Mouse (Mus musculus) heart, postnatal 25 days (tissue): ENCODE data around the gene Eipr1. TPM values are rescaled to one million over a fixed set of nuclear protein-coding genes. Genes with fewer than 3 reads are reported as not detected.

Experiments used
- DNase-seq: peaks from one replicate; pipeline ENCODE4 v3.0.0; 2022; ENCODE audit warnings: low spot score
- intact Hi-C: fragments of 180-260 bp; cut with DNase I; formaldehyde crosslinking; loops from one replicate; pipeline ENCODE4 v1.15.1; 2025
- total RNA-seq, 2 experiments: library from RNA; stranded (reverse); gene quantifications; 2 replicates each; pipeline ENCODE4 v1.2.3; 2021

Eipr1 gene
- total RNA-seq, 2 experiments from 2014 or later = 8.5 to 9.4 TPM

DNA sequence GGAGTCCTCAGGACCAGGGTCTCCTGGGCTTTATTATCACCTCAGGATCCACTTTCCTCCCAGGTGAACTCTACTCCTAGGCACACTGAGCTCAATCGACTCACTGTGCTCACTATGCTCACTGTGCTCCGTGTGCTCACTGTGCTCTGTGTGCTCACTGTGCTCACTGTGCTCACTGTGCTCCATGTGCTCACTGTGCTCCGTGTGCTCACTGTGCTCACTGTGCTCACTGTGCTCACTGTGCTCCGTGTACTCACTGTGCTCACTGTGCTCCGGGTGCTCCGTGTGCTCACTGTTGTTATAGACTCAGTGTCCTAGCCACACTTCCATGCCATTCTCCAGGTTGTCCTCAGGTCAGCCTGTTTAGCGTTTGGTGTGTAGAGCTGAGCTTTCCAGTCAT lies 18.4 kb downstream of the Eipr1 start:
- intact Hi-C loops = no loop called here
- DNase-seq = no peak

DNA sequence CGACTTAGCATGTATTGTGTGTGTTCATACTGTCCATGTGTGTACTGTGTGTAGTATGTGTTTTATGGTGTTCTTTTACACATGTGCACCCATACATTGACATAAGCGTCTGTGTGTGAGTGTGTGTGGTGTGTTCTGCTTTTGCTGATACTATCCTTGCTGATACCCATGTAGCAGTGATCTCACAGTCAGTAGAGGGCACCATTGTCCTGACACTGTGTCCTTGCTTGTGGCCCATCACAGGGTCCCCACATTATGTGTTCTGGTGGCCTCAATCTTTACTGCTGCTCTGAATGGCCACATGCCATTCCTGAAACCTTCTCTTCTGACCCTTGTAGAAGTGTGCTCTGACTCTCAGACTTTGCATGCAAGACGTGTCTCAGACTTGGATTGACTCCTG lies 22.2 kb downstream of the Eipr1 start:
- no peak for DNase-seq
- intact Hi-C loops = no loop called here

DNA sequence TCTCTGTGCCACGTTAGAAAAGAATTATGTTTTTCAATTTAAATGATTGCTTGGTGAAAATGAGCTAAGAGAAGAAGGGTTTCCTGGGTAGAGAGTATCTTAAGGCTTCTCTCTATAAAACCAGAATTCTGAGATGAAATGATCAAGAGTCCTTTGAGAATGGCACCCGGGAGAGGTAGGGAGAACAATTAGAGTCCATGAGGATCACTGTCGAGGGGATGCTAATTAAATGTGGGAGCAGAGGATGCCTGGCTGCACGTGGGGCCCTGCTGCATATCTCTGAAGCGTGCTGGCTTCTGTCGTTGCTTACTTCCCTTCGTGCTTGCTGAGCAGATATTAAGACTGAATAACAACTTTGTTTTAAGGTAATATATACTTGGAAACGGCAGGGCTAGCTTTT lies 23.5 kb downstream of the Eipr1 start:
- DNase-seq = no peak
- intact Hi-C loops = no loop called here

DNA sequence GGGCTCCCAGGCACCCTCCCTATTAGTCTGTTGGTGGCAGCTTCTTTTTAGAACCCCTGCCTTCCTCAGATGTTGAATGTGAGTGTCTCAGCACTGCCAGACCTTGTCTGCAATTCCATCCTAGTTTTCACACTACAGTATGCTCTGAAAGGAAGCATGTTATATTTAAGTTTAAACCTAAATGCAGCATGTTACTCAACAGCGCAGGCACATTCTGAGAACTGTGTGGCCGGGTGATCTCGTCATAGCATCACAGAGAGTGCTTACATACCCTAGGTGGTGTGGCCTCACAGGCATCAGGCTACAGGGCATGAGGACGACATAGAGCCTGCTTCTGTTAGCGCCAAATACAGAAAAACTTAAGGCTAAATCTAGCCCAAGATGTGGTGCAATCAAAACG lies 24.0 kb downstream of the Eipr1 start:
- DNase-seq = no peak
- intact Hi-C loops = no loop called here

DNA sequence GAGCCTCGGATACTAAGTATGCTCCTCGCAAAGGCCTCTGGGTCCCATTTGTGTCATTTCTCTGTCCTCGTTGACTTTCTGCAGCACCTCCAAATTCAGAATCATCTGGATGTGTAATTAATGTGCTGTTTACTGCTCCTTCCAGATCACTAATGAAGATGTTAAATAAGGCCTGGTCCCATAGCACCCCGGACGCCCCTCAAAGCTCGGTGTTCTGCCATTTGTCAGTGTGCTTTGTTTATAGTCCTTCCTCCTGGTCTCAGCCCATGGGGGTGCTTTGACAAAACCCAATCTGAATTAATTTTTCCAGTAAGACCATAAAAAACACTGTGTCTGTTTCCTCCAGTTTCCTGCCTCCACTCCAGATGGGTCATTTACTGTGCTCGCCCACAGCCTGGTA lies 28.6 kb downstream of the Eipr1 start:
- no peak for DNase-seq
- intact Hi-C loops = no loop called here

DNA sequence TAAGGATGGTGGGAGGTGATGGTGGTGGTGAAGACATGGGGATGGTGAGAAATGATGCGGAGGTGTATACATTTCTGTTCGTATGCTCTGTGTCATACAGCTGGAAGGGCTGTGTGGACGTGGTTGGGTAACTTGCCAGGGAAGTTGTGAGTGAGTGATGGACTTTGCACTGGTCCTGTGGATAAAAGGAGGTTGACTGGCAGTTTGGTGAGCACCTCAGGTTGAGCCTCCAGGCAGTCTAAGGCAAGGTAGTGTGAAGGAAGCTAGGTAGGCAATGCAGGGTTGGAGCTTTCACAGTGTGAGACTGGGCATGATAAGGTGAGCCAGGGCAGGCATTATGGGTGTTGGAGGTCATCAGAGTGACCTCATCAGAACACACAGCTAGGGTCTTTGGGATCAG lies 31.0 kb downstream of the Eipr1 start:
- no peak for DNase-seq
- intact Hi-C loops = no loop called here

DNA sequence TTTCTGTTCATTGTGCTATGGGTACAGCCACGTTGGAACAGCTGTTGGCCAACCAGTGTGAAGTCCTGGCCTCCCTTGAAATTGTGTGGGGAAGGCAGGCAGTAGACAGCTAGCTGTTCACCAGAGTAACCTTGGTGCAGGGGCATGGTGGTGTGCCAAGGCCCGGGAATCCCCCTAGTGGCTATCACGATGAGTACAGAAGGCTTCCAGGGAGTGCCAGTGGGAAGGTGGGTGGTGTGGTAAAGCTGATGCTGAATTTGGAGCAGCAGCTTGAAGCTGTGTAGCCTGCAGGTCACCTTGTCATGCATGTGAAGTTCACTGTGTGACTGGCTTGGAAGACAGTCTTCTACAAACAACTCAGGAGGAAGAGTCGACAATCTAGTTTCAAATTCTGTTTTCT lies 32.8 kb downstream of the Eipr1 start:
- intact Hi-C loops = no loop called here
- no peak for DNase-seq

DNA sequence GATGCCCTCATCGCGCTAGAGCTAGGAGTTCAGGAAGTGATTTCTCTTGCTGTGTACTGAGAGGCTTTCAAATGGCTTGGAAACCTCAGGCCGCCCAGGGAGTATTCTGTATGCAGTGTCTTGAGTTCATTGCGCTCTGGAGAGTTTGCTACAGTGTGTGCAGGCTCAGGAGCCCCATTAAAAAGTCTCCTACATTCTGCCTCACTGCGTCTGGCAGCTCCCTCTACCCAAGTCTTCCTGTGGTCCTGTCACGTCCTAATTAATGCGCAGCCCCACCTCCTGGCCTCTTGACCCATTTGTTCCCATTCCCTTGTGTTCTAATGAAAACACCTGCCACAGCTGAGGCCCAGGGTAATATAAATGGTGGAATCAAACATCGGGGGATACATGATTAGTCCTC lies 33.3 kb downstream of the Eipr1 start:
- no peak for DNase-seq
- intact Hi-C loops = no loop called here

DNA sequence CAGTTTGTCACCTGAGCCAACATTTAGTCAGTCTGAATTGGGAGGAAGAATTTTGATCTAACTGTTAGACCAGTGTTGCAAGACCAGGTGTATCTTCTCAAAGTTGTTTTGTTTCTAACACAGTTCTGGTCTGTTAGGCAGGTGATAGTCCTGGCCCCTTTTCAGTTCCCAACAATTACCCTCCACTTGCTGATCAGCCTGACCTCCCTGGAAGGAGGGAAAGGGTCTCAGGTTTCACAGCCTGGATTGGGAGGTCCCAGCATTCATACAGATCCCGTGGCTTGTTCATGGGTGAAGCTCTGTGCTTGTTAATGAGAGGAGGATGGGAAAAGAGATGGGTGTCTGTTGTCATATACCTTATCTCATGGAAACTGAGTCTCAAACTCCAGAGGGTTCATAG lies 33.7 kb downstream of the Eipr1 start:
- intact Hi-C loops = no loop called here
- no peak for DNase-seq

DNA sequence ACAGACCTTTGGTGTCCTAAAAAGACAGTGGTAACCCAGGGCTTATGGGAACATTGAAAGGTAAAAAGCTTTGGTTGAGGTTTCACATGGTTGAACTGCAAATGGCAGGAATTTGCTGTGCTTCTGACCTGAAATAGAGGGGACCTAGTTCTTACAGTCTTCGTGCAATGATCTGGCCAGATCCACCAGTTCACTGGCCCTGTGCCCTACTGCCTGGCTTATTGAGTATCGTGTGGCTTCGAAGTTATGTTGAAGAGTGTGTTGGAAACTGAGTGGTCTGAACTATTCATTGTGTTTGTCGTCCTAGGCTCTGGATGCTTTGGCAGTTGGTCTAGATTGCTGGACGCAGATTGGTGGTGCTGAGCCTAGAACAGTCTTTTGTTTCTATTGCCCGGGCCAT lies 34.7 kb downstream of the Eipr1 start:
- intact Hi-C loops = no loop called here
- no peak for DNase-seq

DNA sequence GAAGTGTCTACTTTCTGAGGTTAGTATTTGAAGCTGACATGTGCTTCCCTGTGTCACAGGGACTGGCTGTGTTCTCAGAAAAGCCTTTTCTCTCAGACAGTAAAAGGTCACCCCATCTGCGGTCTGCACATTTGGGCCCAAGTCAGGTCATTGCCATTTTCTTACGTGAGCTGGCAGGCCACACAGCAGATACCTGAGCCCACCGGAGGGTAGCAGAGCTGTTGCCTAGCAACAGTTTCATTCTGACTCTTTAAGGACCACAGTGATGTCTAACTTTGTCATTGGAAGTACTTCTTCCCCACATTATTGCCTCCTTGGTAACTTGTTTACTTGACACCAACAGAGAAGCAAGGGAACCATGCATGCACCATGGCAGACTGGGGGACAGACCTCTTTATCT lies 41.0 kb downstream of the Eipr1 start:
- intact Hi-C loops = no loop called here
- DNase-seq = no peak

DNA sequence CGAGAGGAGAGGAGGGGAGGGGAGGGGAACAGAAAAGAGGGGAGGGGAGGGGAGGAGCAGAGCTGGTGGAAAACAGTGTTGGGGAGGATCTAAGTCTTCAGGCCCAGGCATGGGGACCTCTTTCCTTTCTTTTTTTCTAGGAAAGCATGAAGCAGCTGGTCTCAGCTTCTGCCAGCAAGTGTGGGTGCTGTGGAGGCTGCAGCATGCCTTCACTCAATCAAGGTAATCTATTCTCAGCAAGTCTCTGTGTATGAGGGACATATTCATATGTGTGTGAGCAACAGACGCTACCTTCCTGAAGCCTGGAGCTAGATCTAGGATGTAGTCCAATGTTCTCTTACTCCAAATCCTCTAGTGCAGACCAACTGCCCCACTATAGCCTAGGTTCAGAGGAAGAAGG lies 42.1 kb downstream of the Eipr1 start:
- DNase-seq = no peak
- intact Hi-C loops = no loop called here

DNA sequence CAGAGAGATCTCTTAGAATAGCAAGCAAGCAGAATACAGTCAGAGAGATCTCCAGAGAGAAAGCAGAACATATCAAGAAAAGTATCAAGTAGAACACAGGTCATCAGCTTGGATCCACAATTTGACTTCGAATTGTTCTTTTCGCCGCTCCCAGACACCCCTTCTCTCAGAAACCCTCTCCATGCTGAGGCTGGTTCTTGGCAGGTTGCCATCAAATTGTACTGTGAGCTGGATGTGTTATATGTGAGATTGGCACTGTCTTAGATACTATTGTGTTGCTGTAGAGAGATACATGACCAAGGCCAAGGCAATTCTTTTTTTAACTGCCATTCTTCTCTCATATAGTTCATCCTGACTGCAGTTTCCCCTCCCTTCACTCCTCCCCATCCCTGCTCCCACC lies 43.4 kb downstream of the Eipr1 start:
- DNase-seq = no peak
- intact Hi-C loops = no loop called here

DNA sequence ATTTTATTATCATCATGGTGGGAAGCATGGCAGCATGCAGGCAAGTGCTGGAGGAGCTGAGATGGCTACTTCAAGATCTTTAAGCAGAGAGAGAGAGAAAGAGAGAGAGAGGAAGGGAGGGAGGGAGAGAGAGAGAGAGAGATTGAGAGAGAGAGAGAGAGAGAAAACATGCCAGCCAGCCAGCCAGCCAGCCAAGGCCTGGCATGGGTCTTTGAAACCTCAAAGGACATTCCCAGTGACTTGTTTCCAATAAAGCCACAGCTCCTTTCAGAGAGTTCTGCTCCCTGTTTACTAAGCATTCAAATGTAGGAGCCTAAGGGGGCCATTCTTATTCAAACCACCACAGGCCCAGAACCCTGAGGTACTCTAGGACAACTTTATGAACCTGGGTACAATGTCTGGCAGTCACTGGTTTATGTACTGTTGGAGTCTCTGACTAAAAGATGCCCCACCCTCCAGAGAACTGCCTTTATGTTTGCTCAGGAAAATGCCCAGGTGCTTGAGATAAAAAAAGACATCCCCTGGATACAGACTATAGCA lies 45.3 kb downstream of the Eipr1 start:
- intact Hi-C loops = no loop called here

DNA sequence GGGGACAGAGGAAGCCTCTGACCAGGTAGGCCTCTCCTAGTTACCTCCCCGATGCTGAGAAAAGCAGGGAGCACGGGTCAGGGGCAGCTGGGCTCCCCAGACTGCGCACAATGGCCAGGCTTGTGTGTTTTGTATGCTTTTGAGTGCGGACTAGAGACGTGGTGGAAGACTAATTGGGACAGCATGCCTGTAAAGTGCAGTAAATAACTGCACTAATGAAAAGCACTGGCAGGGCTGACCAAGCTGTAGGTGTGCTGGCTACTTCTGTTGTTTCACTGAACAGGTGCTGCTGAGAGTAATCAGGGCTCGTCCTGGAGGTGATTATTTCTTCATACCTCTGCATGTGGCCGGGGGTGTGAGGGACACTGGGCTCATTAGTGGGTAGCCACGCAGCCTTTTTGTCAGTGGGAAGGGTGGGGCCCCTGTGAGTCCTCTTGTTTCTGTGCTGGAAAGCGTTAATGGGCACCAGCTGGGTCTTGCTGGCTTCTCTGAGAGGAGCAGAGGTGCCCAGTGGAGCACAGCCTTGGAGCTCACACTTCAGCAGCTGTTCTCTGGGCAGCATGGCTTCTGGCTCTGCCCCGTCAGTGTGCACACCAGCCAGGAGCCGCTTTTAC lies 48.3 kb downstream of the Eipr1 start:
- intact Hi-C loops = no loop called here
- no peak for DNase-seq

More for the DNA sequence above, 45.3 kb downstream of the Eipr1 start:
- no peak for DNase-seq

DNA sequence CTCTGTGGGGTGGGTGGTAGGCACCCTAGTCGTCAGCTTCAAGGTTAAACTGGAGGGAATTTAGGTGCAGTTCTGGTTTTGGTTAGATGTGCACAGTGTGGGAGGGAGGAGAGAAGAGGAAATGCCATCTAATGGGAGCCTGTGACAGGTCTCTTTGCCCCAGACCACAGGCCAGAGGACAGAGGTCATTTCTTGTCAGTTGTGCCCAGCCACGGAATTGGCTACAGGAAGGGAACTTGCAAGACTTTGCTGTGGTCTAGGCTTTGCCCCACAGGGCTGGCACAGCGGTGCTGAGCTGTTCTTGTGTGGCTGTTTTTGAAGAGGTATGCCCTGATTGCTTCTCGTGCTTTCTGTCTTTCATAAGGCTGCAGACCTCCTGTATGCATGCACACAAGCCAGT lies 48.8 kb downstream of the Eipr1 start:
- no peak for DNase-seq
- intact Hi-C loops = no loop called here

DNA sequence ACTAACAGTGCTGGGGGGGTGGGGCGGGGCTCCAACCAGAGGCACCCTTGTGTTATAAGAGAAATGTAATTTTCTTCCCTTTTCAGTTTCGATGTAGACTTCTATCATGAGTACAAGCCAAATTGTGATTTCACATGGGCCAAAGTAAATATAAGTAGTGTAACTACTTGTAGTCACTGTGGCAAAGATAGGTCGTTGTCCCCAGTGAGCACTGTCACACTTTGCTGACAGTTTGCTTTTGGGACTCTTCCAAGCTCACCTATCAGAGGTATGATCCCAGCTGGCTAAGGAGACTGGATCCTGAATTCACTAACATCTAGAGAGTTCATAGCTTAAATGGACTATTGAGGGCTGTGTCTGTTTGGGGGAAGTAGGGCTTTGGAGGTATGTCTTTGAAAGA lies 49.3 kb downstream of the Eipr1 start:
- no peak for DNase-seq
- intact Hi-C loops = no loop called here

DNA sequence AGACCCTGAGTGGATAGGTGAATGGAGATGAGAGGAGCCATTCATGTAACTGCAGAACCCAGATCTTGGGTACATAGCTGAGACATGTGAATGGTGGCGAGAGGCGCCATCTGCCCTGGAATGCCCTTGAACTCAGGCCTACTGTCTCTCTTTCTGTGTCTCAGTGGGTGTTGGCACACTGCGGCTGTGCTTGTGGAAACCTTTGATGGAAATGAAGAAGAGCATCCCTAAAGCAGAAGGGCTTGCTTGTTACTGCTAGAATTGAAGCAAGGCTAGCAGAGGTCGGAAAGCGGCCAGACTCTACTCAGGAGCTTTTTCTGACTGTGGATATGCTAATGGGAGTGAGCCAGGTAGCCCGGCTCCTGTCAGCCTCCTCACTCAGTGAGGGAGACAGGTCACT lies 50.1 kb downstream of the Eipr1 start:
- intact Hi-C loops = no loop called here
- DNase-seq = no peak

DNA sequence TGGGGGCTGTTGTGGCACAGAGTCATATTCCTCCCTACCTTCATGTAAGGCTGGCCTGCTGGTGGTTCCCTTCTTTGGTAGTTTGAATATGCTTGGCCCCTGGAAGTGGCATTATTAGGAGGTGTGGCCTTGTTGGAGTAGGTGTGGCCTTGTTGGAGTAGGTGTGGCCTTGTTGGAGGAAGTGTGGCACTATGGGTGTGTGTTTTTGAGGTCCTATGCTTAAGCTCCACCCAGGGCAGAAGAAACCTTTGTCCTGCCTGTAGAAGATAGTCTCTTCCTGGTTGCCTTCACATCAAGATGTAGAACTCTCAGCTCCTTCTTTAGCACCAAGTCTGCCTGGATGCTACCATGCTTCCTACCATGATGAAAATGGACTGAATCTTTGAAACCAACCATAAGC lies 51.4 kb downstream of the Eipr1 start:
- intact Hi-C loops = no loop called here
- no peak for DNase-seq

DNA sequence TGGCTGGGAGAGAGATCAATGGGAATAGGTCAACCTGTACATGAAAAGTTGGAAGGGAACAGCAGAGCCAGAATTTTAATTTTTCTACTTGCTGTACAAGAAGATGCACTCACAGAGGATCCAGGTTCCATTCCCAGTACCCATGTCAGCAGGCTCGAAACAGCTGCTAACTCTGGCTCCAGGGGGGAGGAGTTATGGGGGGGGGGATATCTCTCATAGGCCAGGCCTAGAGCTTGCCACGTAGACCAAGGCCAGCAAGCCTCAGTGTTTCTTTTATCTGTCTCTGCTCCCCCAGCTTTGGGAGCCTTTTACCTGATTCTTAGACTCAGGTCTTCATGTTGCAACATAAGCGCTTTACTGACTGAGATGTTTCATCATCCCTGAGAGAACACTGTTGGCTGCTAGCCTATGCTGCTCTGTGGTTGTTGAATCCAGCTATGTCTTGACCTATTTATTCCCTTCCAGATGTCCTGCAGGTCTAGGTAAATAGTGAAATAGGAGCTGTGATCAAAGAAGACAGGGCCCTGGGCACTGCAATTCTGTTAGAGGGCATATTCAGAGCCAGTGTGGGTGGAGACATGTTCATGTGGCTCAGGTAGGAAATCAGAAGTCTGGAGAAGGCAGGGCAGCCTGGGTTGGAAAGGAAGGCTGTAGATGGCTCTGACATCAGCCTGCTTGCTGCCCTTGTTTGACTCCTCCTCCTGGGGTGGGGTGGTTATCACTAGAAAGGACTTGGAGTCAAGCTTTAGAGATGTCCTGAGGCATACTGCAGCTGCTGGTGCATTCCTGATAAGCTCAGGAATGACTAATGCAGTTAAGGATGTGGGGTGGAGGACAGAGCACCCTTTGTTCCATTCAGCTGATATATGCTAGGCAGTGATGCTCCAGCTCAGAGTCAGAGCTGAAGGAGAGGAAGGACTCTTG lies 53.2 kb downstream of the Eipr1 start:
- intact Hi-C loops = no loop called here
- DNase-seq = no peak

DNA sequence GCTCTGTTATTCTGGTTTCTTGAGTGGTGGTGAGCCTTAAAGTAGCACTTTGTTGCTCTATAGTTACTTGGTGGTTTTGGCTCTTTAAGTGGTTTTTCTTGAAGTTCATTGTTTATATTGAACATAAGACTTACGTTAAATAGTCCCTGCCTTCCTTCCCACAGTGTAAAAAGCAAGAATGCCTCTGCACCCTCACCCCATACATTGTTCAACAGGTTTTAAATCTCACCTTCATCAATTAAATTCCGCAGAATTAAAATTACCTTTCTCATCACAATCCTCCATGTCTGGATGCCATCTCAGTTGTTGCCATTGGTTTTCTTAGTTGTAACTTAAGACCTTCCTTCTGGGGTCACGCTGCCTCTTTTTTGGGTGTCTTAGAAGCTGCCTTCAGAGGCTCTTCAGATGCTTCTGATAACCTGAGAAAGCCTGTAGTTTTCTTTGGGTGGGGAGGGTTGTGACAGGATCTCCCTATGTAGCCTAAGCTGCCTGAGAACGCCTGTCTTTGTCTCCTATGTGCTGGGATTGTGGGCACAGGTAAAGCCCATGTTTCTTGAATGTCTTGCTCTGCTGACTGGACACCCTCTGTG lies 57.3 kb downstream of the Eipr1 start:
- DNase-seq = no peak
- intact Hi-C loops = no loop called here
